Mouse (Mus musculus): ENCODE results near the gene Gkap1.

Gene Gkap1

GRCm38 (mm10) chr13:58197981-58198640 is 77.4 kb downstream of the Gkap1 start:
- DNase-seq = no peak

GRCm38 (mm10) chr13:58197211-58197610 is 78.3 kb downstream of the Gkap1 start:
- DNase-seq = no peak

GRCm38 (mm10) chr13:58194908-58195307 is 80.6 kb downstream of the Gkap1 start:
- DNase-seq = no peak

- no peak for DNase-seq
Observed at GRCm38 (mm10) chr13:58193221-58193620, 82.3 kb downstream of the Gkap1 start.

- DNase-seq = no peak
Observed at GRCm38 (mm10) chr13:58192146-58192545, 83.4 kb downstream of the Gkap1 start.

GRCm38 (mm10) chr13:58191516-58191915 is 84.0 kb downstream of the Gkap1 start:
- DNase-seq = no peak

- no peak for DNase-seq
Observed at GRCm38 (mm10) chr13:58189473-58189872, 86.0 kb downstream of the Gkap1 start.

GRCm38 (mm10) chr13:58188412-58188811 is 87.1 kb downstream of the Gkap1 start:
- DNase-seq = peak; percentile 95

GRCm38 (mm10) chr13:58187751-58188150 is 87.7 kb downstream of the Gkap1 start:
- no peak for DNase-seq

GRCm38 (mm10) chr13:58186281-58186680 is 89.2 kb downstream of the Gkap1 start:
- no peak for DNase-seq

- DNase-seq = no peak
Observed at GRCm38 (mm10) chr13:58184111-58184510, 91.4 kb downstream of the Gkap1 start.

Data from cerebellum, postnatal 36 days (tissue).